ENCODE assay signal across 9 mouse cellular contexts in genomic region chr9:7602982-7603742, GRCm38 (mm10). TPM values are rescaled to one million over a fixed set of nuclear protein-coding genes. Genes with fewer than 3 reads are reported as not detected.
DNase-seq lines count a peak whose midpoint lies in the region; ATAC-seq and TF ChIP-seq lines count a peak whose summit lies in the region.
"Had no signal": no experiment of that assay in that cellular context is flagged by ENCODE, and none has a peak within 500 bp of the region (broad histone marks: within the 10 kb centered on the region; RNA-seq: fewer than 3 reads in every experiment).

No protein-coding gene starts in this region.

- no peak for TF ChIP-seq POLR2A in brain, embryonic 14.5 days (IDR thresholded peaks at IDR 0.05; ENCODE audit: borderline replicate concordance, extremely low read depth, insufficient read depth, insufficient read length, poor library complexity, severe bottlenecking)

- H3K9me3 ChIP-seq in G1E (replicated peaks), result no peaks in the 10 kb centered on the region
- H3K9me3 ChIP-seq in forebrain, embryonic 10.5 days, result no peaks in the 10 kb centered on the region
- no peaks in the 10 kb centered on the region for H3K9me3 ChIP-seq in hindbrain, embryonic 15.5 days
- H3K9me3 ChIP-seq: liver, embryonic 15.5 days had no signal

- H3K4me1 ChIP-seq in G1E (ENCODE audit: insufficient read depth, low read depth, low read length), result no peaks in the 10 kb centered on the region
- H3K4me1 ChIP-seq in forebrain, embryonic 10.5 days, result no peaks in the 10 kb centered on the region
- no peaks in the 10 kb centered on the region for H3K4me1 ChIP-seq in hindbrain, embryonic 15.5 days (replicated peaks)
- H3K4me1 ChIP-seq: liver, embryonic 15.5 days had no signal

- 4% methylated on average over 3 of the region's 3 CpGs for WGBS in forebrain, embryonic 10.5 days
- WGBS in hindbrain, embryonic 15.5 days, result 8% methylated on average over 3 of the region's 3 CpGs

- ATAC-seq in G1E (ENCODE audit: extremely low read depth, insufficient number of reproducible peaks, low FRiP score, poor library complexity, severe bottlenecking), result peak; percentile 57; the same call in 1 of the 2 replicates
- ATAC-seq in hindbrain, embryonic 15.5 days (ENCODE audit: low FRiP score, low read depth), result peak; percentile 54; the same call in 1 of the 2 replicates
- ATAC-seq in megakaryocyte progenitor cell, adult 5-6 weeks (replicated peaks; ENCODE audit: poor library complexity), result peak; percentile 98

- no peaks in the 10 kb centered on the region for H3K27me3 ChIP-seq in G1E (ENCODE audit: insufficient read depth, low read length)
- H3K27me3 ChIP-seq in forebrain, embryonic 10.5 days (ENCODE audit: poor library complexity, severe bottlenecking), result no peaks in the 10 kb centered on the region
- no peaks in the 10 kb centered on the region for H3K27me3 ChIP-seq in hindbrain, embryonic 15.5 days
- H3K27me3 ChIP-seq: liver, embryonic 15.5 days had no signal

- H3K36me3 ChIP-seq in G1E (replicated peaks), result no peaks in the 10 kb centered on the region
- H3K36me3 ChIP-seq in forebrain, embryonic 10.5 days (replicated peaks), result no peaks in the 10 kb centered on the region
- H3K36me3 ChIP-seq in hindbrain, embryonic 15.5 days, result no peaks in the 10 kb centered on the region
- H3K36me3 ChIP-seq: liver, embryonic 15.5 days had no signal

- no peak overlapping the region for H3K9ac ChIP-seq in hindbrain, embryonic 15.5 days
- H3K9ac ChIP-seq: liver, embryonic 15.5 days had no signal

- H3K4me3 ChIP-seq in G1E (ENCODE audit: low read depth, low read length), result no peak overlapping the region
- H3K4me3 ChIP-seq in forebrain, embryonic 10.5 days, result no peak overlapping the region
- H3K4me3 ChIP-seq in hindbrain, embryonic 15.5 days, result no peak overlapping the region
- H3K4me3 ChIP-seq: liver, embryonic 15.5 days had no signal

- peak; percentile 25 for DNase-seq in G1E (ENCODE audit: low spot score)
- peak; percentile 79 for DNase-seq in brain, embryonic 14.5 days (ENCODE audit: low read depth)
- DNase-seq in forebrain, embryonic 10.5 days (ENCODE audit: extremely low spot score, low spot score), result peak; percentile 63
- peak; percentile 74 to 82 for DNase-seq in layer of hippocampus, postnatal 14 days (ENCODE audit: low spot score in 2 of 2)
- DNase-seq in right cerebral cortex, postnatal 10 days (ENCODE audit: low spot score in 2 of 2), result peak; percentile 72 to 85
- DNase-seq in urinary bladder, postnatal 4 days (ENCODE audit: low spot score in 2 of 2), result peak; percentile 54 to 68

- H3K4me2 ChIP-seq in hindbrain, embryonic 15.5 days, result no peak overlapping the region
- H3K4me2 ChIP-seq: liver, embryonic 15.5 days had no signal

- peak; percentile 90 for TF ChIP-seq CTCF in G1E (IDR thresholded peaks at IDR 0.05; ENCODE audit: low read depth, low read length)
- peak; percentile 93 for TF ChIP-seq CTCF in brain, embryonic 14.5 days (IDR thresholded peaks at IDR 0.05; ENCODE audit: borderline replicate concordance, extremely low read depth, insufficient read depth, insufficient read length)

- no peak overlapping the region for H3K27ac ChIP-seq in forebrain, embryonic 10.5 days
- no peak overlapping the region for H3K27ac ChIP-seq in hindbrain, embryonic 15.5 days (replicated peaks)
- H3K27ac ChIP-seq: liver, embryonic 15.5 days had no signal

RNA-seq across cellular contexts. Expression of gene Mmp20, which starts 24.9 kb away (rescaled TPM):
- total RNA-seq in G1E (2014; fragmentation: Nextera tagmentation), result not detected in 2 replicates
- total RNA-seq in G1E (2017), result not detected in 2 replicates
- not detected in 2 replicates for polyA plus RNA-seq in G1E (2012)
- polyA plus RNA-seq in brain, embryonic 14.5 days (2012; rRNA removed), result not detected in 2 replicates
- not detected in 2 replicates for polyA plus RNA-seq in forebrain, embryonic 10.5 days (2016; fragmentation: Nextera tagmentation; extraction: Ambion mirVana)
- polyA plus RNA-seq in hindbrain, embryonic 15.5 days (2015; fragmentation: Nextera tagmentation; extraction: Ambion mirVana), result not detected in 2 replicates
- total RNA-seq in layer of hippocampus, postnatal 14 days (2021), result not detected
- total RNA-seq in megakaryocyte progenitor cell, adult 5-6 weeks (2015), result not detected in 2 replicates
- not detected in 2 replicates for total RNA-seq in megakaryocyte progenitor cell, adult 5-6 weeks (2017)
- polyA plus RNA-seq: liver, embryonic 15.5 days had no signal

RNA-seq across cellular contexts. Expression of gene Mmp27, which starts 32.0 kb away (rescaled TPM):
- 0.68 TPM in 1 of 2 replicates, not detected in the other for total RNA-seq in G1E (2014; fragmentation: Nextera tagmentation)
- total RNA-seq in G1E (2017), result 3.4 and 3.5 TPM in 2 replicates
- polyA plus RNA-seq in G1E (2012), result not detected in 2 replicates
- 0.03 TPM in 1 of 2 replicates, not detected in the other for polyA plus RNA-seq in brain, embryonic 14.5 days (2012; rRNA removed)
- polyA plus RNA-seq in forebrain, embryonic 10.5 days (2016; fragmentation: Nextera tagmentation; extraction: Ambion mirVana), result not detected in 2 replicates
- polyA plus RNA-seq in hindbrain, embryonic 15.5 days (2015; fragmentation: Nextera tagmentation; extraction: Ambion mirVana), result not detected in 2 replicates
- not detected for total RNA-seq in layer of hippocampus, postnatal 14 days (2021)
- total RNA-seq in megakaryocyte progenitor cell, adult 5-6 weeks (2015), result not detected in 2 replicates
- total RNA-seq in megakaryocyte progenitor cell, adult 5-6 weeks (2017), result 0.25 TPM in 1 of 2 replicates, not detected in the other

RNA-seq across cellular contexts. Expression of gene Mmp8, which starts 44.9 kb away (rescaled TPM):
- total RNA-seq in G1E (2014; fragmentation: Nextera tagmentation) (not detected in 2 replicates), G1E (2017) (0.52 and 0.71 TPM in 2 replicates)
- polyA plus RNA-seq in G1E (2012), result 0.03 and 0.20 TPM in 2 replicates
- polyA plus RNA-seq in brain, embryonic 14.5 days (2012; rRNA removed), result 0.12 TPM in 1 of 2 replicates, not detected in the other
- polyA plus RNA-seq in forebrain, embryonic 10.5 days (2016; fragmentation: Nextera tagmentation; extraction: Ambion mirVana), result 0.15 TPM in 1 of 2 replicates, not detected in the other
- polyA plus RNA-seq in hindbrain, embryonic 15.5 days (2015; fragmentation: Nextera tagmentation; extraction: Ambion mirVana), result 0.22 and 0.26 TPM in 2 replicates
- not detected for total RNA-seq in layer of hippocampus, postnatal 14 days (2021)
- total RNA-seq in megakaryocyte progenitor cell, adult 5-6 weeks (2015), result 15.8 and 18.2 TPM in 2 replicates
- total RNA-seq in megakaryocyte progenitor cell, adult 5-6 weeks (2017), result 13.2 and 18.4 TPM in 2 replicates

Comparison
In these comparisons a context has a peak if more than half of its experiments do, and no peak if none do; other contexts are left out.
1. DNase-seq: peak in every context shown above with its lines; median percentile 79 in brain, embryonic 14.5 days; 78 in right cerebral cortex, postnatal 10 days; 78 in layer of hippocampus, postnatal 14 days; 63 in forebrain, embryonic 10.5 days; 61 in urinary bladder, postnatal 4 days; 25 in G1E.